Mouse (Mus musculus): ENCODE measurements around the gene Ssu2. TPM values are rescaled to one million over a fixed set of nuclear protein-coding genes. Genes with fewer than 3 reads are reported as not detected.

Ssu2 gene
- total RNA-seq (2021): 4.5 and 4.8 TPM in 2 replicates
- long read RNA-seq, experiment 1, transcript Ssu2-202 (3 exons, 844 nt): major isoform, 7 of 14 reads
- long read RNA-seq, experiment 1, partial matches to known transcripts: 1 of 14 reads
- long read RNA-seq, experiment 1, other reads (novel, unspliced or antisense): 6 of 14 reads
- long read RNA-seq, experiment 2, partial matches to known transcripts: 0 of 8 reads
- long read RNA-seq, experiment 2, other reads (novel, unspliced or antisense): 4 of 8 reads

GRCm38 (mm10) chr6:112387947-112388346, at the start of gene Ssu2:
TSS of gene Ssu2 (minus strand) at chr6:112388023.
- DNase-seq: no peak

GRCm38 (mm10) chr6:112426018-112426732, 38.4 kb upstream of the Ssu2 start:
- no peak for DNase-seq

GRCm38 (mm10) chr6:112423746-112424501, 36.1 kb upstream of the Ssu2 start:
- DNase-seq: peak; percentile 18

GRCm38 (mm10) chr6:112420883-112421282, 33.1 kb upstream of the Ssu2 start:
- DNase-seq: no peak

- no peak for DNase-seq
Observed at GRCm38 (mm10) chr6:112419333-112419732, 31.5 kb upstream of the Ssu2 start.

- peak; percentile 68 for DNase-seq
Observed at GRCm38 (mm10) chr6:112404111-112404510, 16.3 kb upstream of the Ssu2 start.

GRCm38 (mm10) chr6:112401953-112402683, 14.3 kb upstream of the Ssu2 start:
- peak; percentile 71 for DNase-seq

- peak; percentile 85 for DNase-seq
Observed at GRCm38 (mm10) chr6:112397351-112397750, 9.5 kb upstream of the Ssu2 start.

GRCm38 (mm10) chr6:112396352-112396751, 8.5 kb upstream of the Ssu2 start:
- DNase-seq: no peak

- no peak for DNase-seq
Observed at GRCm38 (mm10) chr6:112388385-112388784, 562 bp upstream of the Ssu2 start.

GRCm38 (mm10) chr6:112386260-112386659, 1.6 kb downstream of the Ssu2 start:
- no peak for DNase-seq

- DNase-seq: no peak
Observed at GRCm38 (mm10) chr6:112382990-112383685, 4.7 kb downstream of the Ssu2 start.

GRCm38 (mm10) chr6:112379054-112379453, 8.8 kb downstream of the Ssu2 start:
- DNase-seq: no peak

GRCm38 (mm10) chr6:112375661-112376392, 12.0 kb downstream of the Ssu2 start:
- DNase-seq: no peak

- DNase-seq: peak; percentile 49
Observed at GRCm38 (mm10) chr6:112373886-112374585, 13.8 kb downstream of the Ssu2 start.

- no peak for DNase-seq
Observed at GRCm38 (mm10) chr6:112365294-112365693, 22.5 kb downstream of the Ssu2 start.

- DNase-seq: peak; percentile 71
Observed at GRCm38 (mm10) chr6:112364581-112364980, 23.2 kb downstream of the Ssu2 start.

GRCm38 (mm10) chr6:112362349-112362958, 25.4 kb downstream of the Ssu2 start:
- peak; percentile 80 for DNase-seq

GRCm38 (mm10) chr6:112360676-112361075, 27.1 kb downstream of the Ssu2 start:
- no peak for DNase-seq

GRCm38 (mm10) chr6:112359341-112359740, 28.5 kb downstream of the Ssu2 start:
- peak; percentile 9 for DNase-seq

All from adrenal gland, postnatal 14 days (tissue).